Comparison of ENCODE assay signal across 10 mouse cellular contexts in genomic region chr2:25333569-25333968, GRCm38 (mm10). TPM values are rescaled to one million over a fixed set of nuclear protein-coding genes. Genes with fewer than 3 reads are reported as not detected.
DNase-seq lines count a peak whose midpoint lies in the region; ATAC-seq lines count a peak whose summit lies in the region.
"Had no signal": no experiment of that assay in that cellular context is flagged by ENCODE, and none has a peak within 500 bp of the region (broad histone marks: within the 10 kb centered on the region; RNA-seq: fewer than 3 reads in every experiment).

No protein-coding gene starts in this region.

- no peaks in the 10 kb centered on the region for H3K9me3 ChIP-seq in heart, embryonic 15.5 days (replicated peaks)
- no peaks in the 10 kb centered on the region for H3K9me3 ChIP-seq in hindbrain, embryonic 15.5 days
- H3K9me3 ChIP-seq in midbrain, embryonic 13.5 days: no peaks in the 10 kb centered on the region

- H3K27ac ChIP-seq in heart, embryonic 15.5 days: no peak overlapping the region
- no peak overlapping the region for H3K27ac ChIP-seq in brown adipose tissue, adult 24 weeks (replicated peaks; ENCODE audit: low read depth, low read length)
- H3K27ac ChIP-seq in hindbrain, embryonic 15.5 days (replicated peaks): no peak overlapping the region
- no peak overlapping the region for H3K27ac ChIP-seq in midbrain, embryonic 13.5 days

- H3K4me2 ChIP-seq in heart, embryonic 15.5 days: peak overlapping the region; percentile 81
- peak overlapping the region; percentile 96 for H3K4me2 ChIP-seq in hindbrain, embryonic 15.5 days
- peak overlapping the region; percentile 97 for H3K4me2 ChIP-seq in midbrain, embryonic 13.5 days (replicated peaks)

- DNase-seq in heart, postnatal 10 days: no peak
- no peak for DNase-seq in gastrocnemius, adult 18-20 months (ENCODE audit: low spot score)
- DNase-seq in layer of hippocampus, postnatal 14 days (ENCODE audit: low spot score in 2 of 2): no peak
- no peak for DNase-seq in right cerebral cortex, postnatal 14 days
- DNase-seq: cerebellum, adult 9-10 months; kidney, postnatal 4 days had no signal

- no peak for ATAC-seq in heart, embryonic 15.5 days (replicated peaks; ENCODE audit: insufficient number of reproducible peaks, insufficient read depth, low FRiP score, low read depth)
- no peak for ATAC-seq in hindbrain, embryonic 15.5 days (ENCODE audit: low FRiP score, low read depth)
- no peak for ATAC-seq in midbrain, embryonic 13.5 days

- peak overlapping the region; percentile 69 for H3K4me3 ChIP-seq in heart, embryonic 15.5 days
- peak overlapping the region; percentile 72 for H3K4me3 ChIP-seq in brown adipose tissue, adult 24 weeks (ENCODE audit: insufficient read depth, low read depth, low read length)
- peak overlapping the region; percentile 81 for H3K4me3 ChIP-seq in hindbrain, embryonic 15.5 days
- H3K4me3 ChIP-seq in midbrain, embryonic 13.5 days (replicated peaks): peak overlapping the region; percentile 94

- H3K4me1 ChIP-seq in heart, embryonic 15.5 days (replicated peaks): peaks cover 23% of the 10 kb centered on the region
- H3K4me1 ChIP-seq in brown adipose tissue, adult 24 weeks (ENCODE audit: control insufficient read depth, insufficient read depth, insufficient read length, low read length): peaks cover 4% of the 10 kb centered on the region; the same call in 1 of the 2 replicates
- H3K4me1 ChIP-seq in hindbrain, embryonic 15.5 days (replicated peaks): peaks cover 30% of the 10 kb centered on the region
- H3K4me1 ChIP-seq in midbrain, embryonic 13.5 days (replicated peaks): peaks cover 30% of the 10 kb centered on the region

- no peaks in the 10 kb centered on the region for H3K27me3 ChIP-seq in heart, embryonic 15.5 days
- H3K27me3 ChIP-seq in hindbrain, embryonic 15.5 days: no peaks in the 10 kb centered on the region
- no peaks in the 10 kb centered on the region for H3K27me3 ChIP-seq in midbrain, embryonic 13.5 days

- peaks cover 43% of the 10 kb centered on the region for H3K36me3 ChIP-seq in heart, embryonic 15.5 days
- H3K36me3 ChIP-seq in hindbrain, embryonic 15.5 days: peaks cover 40% of the 10 kb centered on the region
- H3K36me3 ChIP-seq in midbrain, embryonic 13.5 days: peaks cover 49% of the 10 kb centered on the region

- intact Hi-C loops in heart, postnatal 10 days (cut with DNase I): loop anchor here (5.0 kb wide), 2 partner anchors 61 to 76 kb away; partner anchors contain the start of genes Anapc2, Ssna1 and Tmem203

- H3K9ac ChIP-seq in heart, embryonic 15.5 days: peak overlapping the region; percentile 74; the same call in 1 of the 2 replicates
- H3K9ac ChIP-seq in hindbrain, embryonic 15.5 days: no peak overlapping the region
- peak overlapping the region; percentile 90 for H3K9ac ChIP-seq in midbrain, embryonic 13.5 days (replicated peaks)

- 79% methylated on average over 2 of the region's 2 CpGs for WGBS in heart, embryonic 15.5 days
- WGBS in hindbrain, embryonic 15.5 days: 83% methylated on average over 2 of the region's 2 CpGs
- 83% methylated on average over 2 of the region's 2 CpGs for WGBS in midbrain, embryonic 13.5 days

RNA-seq across cellular contexts. Expression of gene Man1b1, which starts 1.4 kb away (rescaled TPM):
- 30.2 and 31.1 TPM in 2 replicates for polyA plus RNA-seq in heart, embryonic 15.5 days (2015; fragmentation: Nextera tagmentation; extraction: Ambion mirVana)
- 10 to 100 TPM; 28.2 TPM for total RNA-seq in heart, postnatal 10 days (2021)
- polyA plus RNA-seq in brown adipose tissue, adult 24 weeks (2012; ENCODE audit: insufficient read depth, insufficient read length, missing spikeins): 11.3 and 16.0 TPM in 2 replicates
- 43.6 and 45.2 TPM in 2 replicates for polyA plus RNA-seq in hindbrain, embryonic 15.5 days (2015; fragmentation: Nextera tagmentation; extraction: Ambion mirVana)
- polyA plus RNA-seq in midbrain, embryonic 13.5 days (2015; fragmentation: Nextera tagmentation; extraction: Ambion mirVana): 60.0 and 66.4 TPM in 2 replicates
- 10 to 100 TPM; 14.0 to 15.2 TPM for total RNA-seq in gastrocnemius, adult 18-20 months (2021)
- total RNA-seq in layer of hippocampus, postnatal 14 days (2021): 10 to 100 TPM; 49.0 to 59.9 TPM

RNA-seq across cellular contexts. Expression of gene Grin1, which starts 14.6 kb away (rescaled TPM):
- polyA plus RNA-seq in heart, embryonic 15.5 days (2015; fragmentation: Nextera tagmentation; extraction: Ambion mirVana): 0.25 and 0.28 TPM in 2 replicates
- total RNA-seq in heart, postnatal 10 days (2021): not detected
- polyA plus RNA-seq in brown adipose tissue, adult 24 weeks (2012; ENCODE audit: insufficient read depth, insufficient read length, missing spikeins): not detected in 2 replicates
- 58.4 and 61.3 TPM in 2 replicates for polyA plus RNA-seq in hindbrain, embryonic 15.5 days (2015; fragmentation: Nextera tagmentation; extraction: Ambion mirVana)
- polyA plus RNA-seq in midbrain, embryonic 13.5 days (2015; fragmentation: Nextera tagmentation; extraction: Ambion mirVana): 17.5 and 19.0 TPM in 2 replicates
- not detected for total RNA-seq in gastrocnemius, adult 18-20 months (2021)
- total RNA-seq in layer of hippocampus, postnatal 14 days (2021): 100 to 1,000 TPM; 419 to 451 TPM

RNA-seq across cellular contexts. Expression of gene Dpp7, which starts 22.6 kb away (rescaled TPM):
- 9.5 and 12.5 TPM in 2 replicates for polyA plus RNA-seq in heart, embryonic 15.5 days (2015; fragmentation: Nextera tagmentation; extraction: Ambion mirVana)
- 1 to 10 TPM; 3.6 to 3.8 TPM for total RNA-seq in heart, postnatal 10 days (2021)
- 11.1 and 15.0 TPM in 2 replicates for polyA plus RNA-seq in brown adipose tissue, adult 24 weeks (2012; ENCODE audit: insufficient read depth, insufficient read length, missing spikeins)
- polyA plus RNA-seq in hindbrain, embryonic 15.5 days (2015; fragmentation: Nextera tagmentation; extraction: Ambion mirVana): 24.4 and 24.9 TPM in 2 replicates
- 19.9 and 23.7 TPM in 2 replicates for polyA plus RNA-seq in midbrain, embryonic 13.5 days (2015; fragmentation: Nextera tagmentation; extraction: Ambion mirVana)
- 10 to 100 TPM; 15.2 to 17.9 TPM for total RNA-seq in gastrocnemius, adult 18-20 months (2021)
- 10 to 100 TPM; 24.7 to 29.4 TPM for total RNA-seq in layer of hippocampus, postnatal 14 days (2021)

RNA-seq across cellular contexts. Expression of gene Uap1l1, which starts 31.9 kb away (rescaled TPM):
- polyA plus RNA-seq in heart, embryonic 15.5 days (2015; fragmentation: Nextera tagmentation; extraction: Ambion mirVana): 13.9 and 16.0 TPM in 2 replicates
- total RNA-seq in heart, postnatal 10 days (2021): 1 to 10 TPM; 7.1 to 9.4 TPM
- 6.1 and 9.1 TPM in 2 replicates for polyA plus RNA-seq in brown adipose tissue, adult 24 weeks (2012; ENCODE audit: insufficient read depth, insufficient read length, missing spikeins)
- 5.1 and 6.4 TPM in 2 replicates for polyA plus RNA-seq in hindbrain, embryonic 15.5 days (2015; fragmentation: Nextera tagmentation; extraction: Ambion mirVana)
- 3.9 and 4.4 TPM in 2 replicates for polyA plus RNA-seq in midbrain, embryonic 13.5 days (2015; fragmentation: Nextera tagmentation; extraction: Ambion mirVana)
- total RNA-seq in gastrocnemius, adult 18-20 months (2021): 1 to 10 TPM; 3.8 to 5.7 TPM
- 10 to 100 TPM in 1 of 2 experiments, 1 to 10 TPM in 1; 9.2 to 11.8 TPM for total RNA-seq in layer of hippocampus, postnatal 14 days (2021)

RNA-seq across cellular contexts. Expression of gene Sapcd2, which starts 38.6 kb away (rescaled TPM):
- 15.4 and 25.5 TPM in 2 replicates for polyA plus RNA-seq in heart, embryonic 15.5 days (2015; fragmentation: Nextera tagmentation; extraction: Ambion mirVana)
- total RNA-seq in heart, postnatal 10 days (2021): 1 to 10 TPM; 2.8 to 4.7 TPM
- polyA plus RNA-seq in brown adipose tissue, adult 24 weeks (2012; ENCODE audit: insufficient read depth, insufficient read length, missing spikeins): not detected in 2 replicates
- polyA plus RNA-seq in hindbrain, embryonic 15.5 days (2015; fragmentation: Nextera tagmentation; extraction: Ambion mirVana): 11.8 and 13.8 TPM in 2 replicates
- polyA plus RNA-seq in midbrain, embryonic 13.5 days (2015; fragmentation: Nextera tagmentation; extraction: Ambion mirVana): 23.1 and 25.5 TPM in 2 replicates
- total RNA-seq in gastrocnemius, adult 18-20 months (2021): not detected
- 10 to 100 TPM; 11.9 to 15.3 TPM for total RNA-seq in layer of hippocampus, postnatal 14 days (2021)

Comparison
In these comparisons a context has a peak if more than half of its experiments do, and no peak if none do; other contexts are left out.
1. RNA of gene Grin1, which starts 14.6 kb away (polyA plus RNA-seq): 58.4 to 61.3 TPM in hindbrain, embryonic 15.5 days and 17.5 to 19.0 TPM in midbrain, embryonic 13.5 days; 0.25 to 0.28 TPM in heart, embryonic 15.5 days and not detected in brown adipose tissue, adult 24 weeks; every median in the first group is over 10 times any median in the second.
2. Peak in every context shown above with its lines, with median percentiles within 50 percentile points of each other: H3K4me2 ChIP-seq and H3K4me3 ChIP-seq.